Mouse (Mus musculus) embryonic stem cell, embryonic (primary cell): ENCODE data around the gene Gatb.

ENCODE experiments used
- CTCF ChIA-PET, 4 experiments: fragments of 300-600 bp in 2 of 4; fragments of 350-600 bp in 2 of 4; sonication (Branson Sonifier 250); formaldehyde crosslinking; loops; one replicate each; lab custom pipeline; 2022; ENCODE audit warnings: inconsistent platforms in 2 of 4; lab: Charles Lee
- POLR2A ChIA-PET, 4 experiments: fragments of 300-600 bp in 2 of 4; fragments of 350-600 bp in 2 of 4; sonication (Branson Sonifier 250); formaldehyde crosslinking; loops; one replicate each; lab custom pipeline; 2022; ENCODE audit warnings: antibody characterized with exemption in 4 of 4, inconsistent platforms in 1 of 4; lab: Charles Lee

Gene Gatb

DNA sequence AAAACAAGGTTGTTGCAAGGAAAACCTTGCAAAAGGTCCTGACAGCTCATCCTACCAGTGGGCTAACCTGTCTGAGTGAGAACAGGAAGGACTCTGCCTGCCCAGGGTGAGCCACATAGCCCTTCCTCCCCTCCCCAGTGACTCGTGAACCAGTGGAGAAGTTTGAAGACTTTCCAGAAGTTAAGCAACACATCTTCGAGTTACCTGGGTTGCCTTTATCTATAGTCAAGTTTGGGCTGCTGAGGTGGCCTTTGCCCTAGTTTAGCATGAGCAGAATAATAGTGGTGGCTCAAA, 61.2 kb downstream of the Gatb start:
- POLR2A ChIA-PET: interaction anchor here in 1 of 4 experiments (1.0 kb wide), 1 partner anchor 11 kb away, joined by 3 read pairs; no protein-coding TSS in a partner anchor

GRCm38 (mm10) chr3:85635591-85635990, 61.7 kb downstream of the Gatb start:
- CTCF ChIA-PET: interaction anchor here in 1 of 4 experiments (1.2 kb wide), 1 partner anchor 17 kb away, joined by 3 read pairs; no protein-coding TSS in a partner anchor
- POLR2A ChIA-PET: interaction anchor here in 1 of 4 experiments (1.0 kb wide), 1 partner anchor 10 kb away, joined by 3 read pairs; no protein-coding TSS in a partner anchor

More for the DNA sequence above, 61.2 kb downstream of the Gatb start:
- CTCF ChIA-PET: no interaction called here

- ChIA-PET POLR2A (no interaction called here), CTCF (interaction anchor here in 1 of 4 experiments (1.2 kb wide), 1 partner anchor 18 kb away, joined by 3 read pairs; no protein-coding TSS in a partner anchor)
Measured at GRCm38 (mm10) chr3:85636716-85637447, 63.0 kb downstream of the Gatb start.

GRCm38 (mm10) chr3:85641751-85642150, 67.8 kb downstream of the Gatb start:
- POLR2A ChIA-PET: interaction anchor here in 1 of 4 experiments (0.9 to 1.2 kb wide), 2 partner anchors 10 to 11 kb away, joined by 3 to 4 read pairs; no protein-coding TSS in a partner anchor

GRCm38 (mm10) chr3:85644814-85645213, 70.9 kb downstream of the Gatb start:
- ChIA-PET POLR2A (no interaction called here), CTCF (no interaction called here)

More at GRCm38 (mm10) chr3:85641751-85642150, 67.8 kb downstream of the Gatb start:
- CTCF ChIA-PET: interaction anchor here in 1 of 4 experiments (0.6 kb wide), 1 partner anchor 11 kb away, joined by 3 read pairs; no protein-coding TSS in a partner anchor

GRCm38 (mm10) chr3:85645517-85646004, 71.6 kb downstream of the Gatb start:
- CTCF ChIA-PET: no interaction called here
- POLR2A ChIA-PET: interaction anchor here in 1 of 4 experiments (1.0 kb wide), 1 partner anchor 11 kb away, joined by 3 read pairs; no protein-coding TSS in a partner anchor

DNA sequence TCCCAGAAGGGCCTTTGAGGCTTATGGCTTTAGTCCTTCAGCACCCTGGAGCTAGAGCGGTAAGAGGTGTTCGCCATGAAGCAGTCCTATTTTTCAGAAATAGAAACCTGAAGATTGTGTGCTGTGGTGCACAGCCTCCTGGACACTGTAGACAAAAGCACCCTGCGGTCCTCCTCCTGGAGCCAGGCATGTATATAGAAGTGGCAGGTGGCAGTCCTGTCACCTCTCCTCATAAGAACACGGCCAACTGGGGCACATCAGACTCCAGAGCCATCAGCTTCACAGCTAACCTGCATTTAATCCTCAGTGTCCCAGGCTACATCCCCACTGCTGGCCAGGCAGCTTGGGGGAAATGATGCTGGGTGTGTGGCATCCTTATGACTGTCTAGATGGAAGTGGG, 75.3 kb downstream of the Gatb start:
- ChIA-PET POLR2A (interaction anchor here in 1 of 4 experiments (0.5 kb wide), 1 partner anchor 1035 kb away, joined by 5 read pairs; no protein-coding TSS in a partner anchor), CTCF (interaction anchor here in 1 of 4 experiments (1.3 kb wide), 1 partner anchor 481 kb away, joined by 4 read pairs; no protein-coding TSS in a partner anchor)

- CTCF ChIA-PET: interaction anchor here in 1 of 4 experiments (0.6 kb wide), 2 partner anchors 11 to 1296 kb away, joined by 3 to 4 read pairs; no protein-coding TSS in a partner anchor
- POLR2A ChIA-PET: interaction anchor here in 1 of 4 experiments (0.9 to 1.7 kb wide), 3 partner anchors 7 to 46 kb away, joined by 3 to 4 read pairs (median 4); no protein-coding TSS in a partner anchor
Measured at GRCm38 (mm10) chr3:85652727-85653665, 79.1 kb downstream of the Gatb start.

DNA sequence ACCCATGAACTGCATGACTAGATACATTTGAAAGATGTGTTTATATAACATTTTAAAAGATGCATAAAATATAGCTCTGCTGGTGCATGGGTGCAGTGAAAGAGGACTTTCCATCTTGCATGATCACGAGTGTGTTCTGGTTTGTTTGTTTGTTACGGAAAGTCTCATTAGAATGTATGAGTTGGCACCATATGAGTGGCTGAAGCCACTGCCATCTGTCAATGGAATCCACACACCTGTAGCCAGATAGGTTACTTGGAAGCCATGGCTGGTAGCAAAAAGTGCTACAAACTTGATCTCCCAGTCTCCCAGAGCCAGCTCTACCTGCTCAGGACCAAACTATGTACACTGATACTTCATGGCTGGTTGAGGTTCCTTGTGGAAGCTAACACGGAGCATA, 81.6 kb downstream of the Gatb start:
- ChIA-PET POLR2A (interaction anchor here in 1 of 4 experiments (0.9 kb wide), 1 partner anchor 82 kb away, joined by 4 read pairs; the partner anchor contains the start of gene Gatb), CTCF (no interaction called here)

- ChIA-PET CTCF (interaction anchor here in 1 of 4 experiments (0.6 kb wide), 1 partner anchor 128 kb away, joined by 3 read pairs; no protein-coding TSS in a partner anchor), POLR2A (interaction anchor here in 2 of 4 experiments (0.7 to 2.3 kb wide), 3 partner anchors 8 to 694 kb away, joined by 3 to 12 read pairs (median 4); no protein-coding TSS in a partner anchor)
Measured at GRCm38 (mm10) chr3:85659681-85660080, 85.8 kb downstream of the Gatb start.

- CTCF ChIA-PET: no interaction called here
Measured at GRCm38 (mm10) chr3:85661926-85662813, 88.3 kb downstream of the Gatb start.

DNA sequence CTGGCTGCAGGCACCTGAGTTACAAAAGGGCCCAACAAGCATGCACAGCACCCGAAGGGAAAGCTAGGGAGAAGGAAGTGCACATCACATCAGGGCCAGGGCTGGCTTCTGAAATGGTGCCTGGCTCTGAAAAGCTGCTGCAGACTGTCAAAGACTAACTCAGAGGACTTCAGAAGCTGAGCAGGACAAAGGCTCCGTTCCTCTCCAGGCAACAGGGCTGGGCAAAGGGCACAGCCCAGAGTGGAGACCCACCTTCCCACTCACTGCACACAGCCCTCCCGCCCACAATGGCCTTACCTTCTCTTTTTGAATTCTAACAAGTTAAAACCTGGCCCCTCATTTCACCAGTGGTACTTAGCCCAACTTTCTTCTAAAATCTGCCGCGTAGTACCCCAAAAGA, 89.9 kb downstream of the Gatb start:
- CTCF ChIA-PET: no interaction called here
- POLR2A ChIA-PET: no interaction called here

More at GRCm38 (mm10) chr3:85661926-85662813, 88.3 kb downstream of the Gatb start:
- POLR2A ChIA-PET: interaction anchor here in 1 of 4 experiments (0.6 kb wide), 1 partner anchor 24 kb away, joined by 4 read pairs; no protein-coding TSS in a partner anchor

DNA sequence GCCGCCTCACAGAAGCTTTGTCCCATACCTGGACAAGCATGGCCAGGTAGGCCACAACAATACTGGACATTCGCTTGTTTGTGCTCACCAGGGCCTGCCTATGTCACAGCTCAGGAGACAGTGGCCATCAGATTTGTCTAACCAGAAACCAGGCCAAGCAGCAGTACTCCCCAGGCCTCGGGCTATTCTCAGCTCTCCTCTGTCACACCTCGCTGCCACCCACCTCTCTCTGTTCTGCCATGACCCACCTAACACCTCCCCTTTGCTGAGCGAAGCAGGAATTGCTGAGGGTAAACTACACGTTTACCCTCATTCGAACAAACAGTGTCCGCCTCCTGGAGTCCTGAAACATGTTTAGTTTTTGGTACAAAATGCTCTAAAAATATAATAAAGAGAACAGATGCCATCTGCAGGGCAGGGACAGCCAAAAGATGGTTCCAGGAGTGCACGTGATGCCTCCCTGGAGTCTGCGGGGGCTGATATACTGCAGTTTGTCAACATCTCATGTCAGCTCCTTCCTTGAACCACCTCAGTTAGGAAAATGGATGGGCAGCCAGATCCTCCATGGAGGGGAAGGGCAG, 90.8 kb downstream of the Gatb start:
- ChIA-PET POLR2A (interaction anchor here in 1 of 4 experiments (1.5 kb wide), 1 partner anchor 8 kb away, joined by 3 read pairs; no protein-coding TSS in a partner anchor), CTCF (no interaction called here)

GRCm38 (mm10) chr3:85666166-85666565, 92.2 kb downstream of the Gatb start:
- CTCF ChIA-PET: interaction anchor here in 1 of 4 experiments (0.7 kb wide), 1 partner anchor 678 kb away, joined by 3 read pairs; no protein-coding TSS in a partner anchor

GRCm38 (mm10) chr3:85666736-85667135, 92.8 kb downstream of the Gatb start:
- CTCF ChIA-PET: interaction anchor here in 1 of 4 experiments (0.7 kb wide), 1 partner anchor 678 kb away, joined by 3 read pairs; no protein-coding TSS in a partner anchor
- POLR2A ChIA-PET: no interaction called here

More at GRCm38 (mm10) chr3:85666166-85666565, 92.2 kb downstream of the Gatb start:
- POLR2A ChIA-PET: interaction anchor here in 2 of 4 experiments (0.6 to 1.5 kb wide), 2 partner anchors 9 to 479 kb away, joined by 3 to 5 read pairs; no protein-coding TSS in a partner anchor

DNA sequence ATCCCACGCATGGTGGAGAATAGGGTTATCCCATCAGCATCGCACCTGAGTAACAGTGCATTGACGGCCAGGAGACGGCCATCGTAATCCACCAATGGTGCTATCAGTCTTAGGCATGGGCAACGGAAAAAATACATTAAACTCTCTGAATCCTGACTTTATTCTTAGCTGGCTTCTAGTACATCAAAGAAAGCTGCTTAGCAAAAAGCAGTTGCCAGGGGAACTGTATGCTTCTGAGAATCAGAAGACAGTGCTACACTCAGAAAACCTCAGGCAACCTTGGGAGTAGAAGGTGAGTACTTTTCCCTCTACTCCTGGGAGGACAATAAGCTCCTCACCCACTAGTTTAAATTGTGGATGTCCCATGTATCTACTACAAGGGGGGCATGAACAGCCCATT, 93.8 kb downstream of the Gatb start:
- ChIA-PET POLR2A (interaction anchor here in 1 of 4 experiments (1.0 kb wide), 1 partner anchor 29 kb away, joined by 3 read pairs; no protein-coding TSS in a partner anchor), CTCF (no interaction called here)
